Mouse (Mus musculus): Measurements from ENCODE around the gene 4933417A18Rik. TPM values are rescaled to one million over a fixed set of nuclear protein-coding genes. Genes with fewer than 3 reads are reported as not detected.
"Not testable (repeated sequence)": the region's sequence is repeated elsewhere in the genome, so short reads cannot be mapped to it uniquely, and the experiment has no call there.

The 4933417A18Rik gene
- polyA plus RNA-seq, 1 experiment: not detected

DNA sequence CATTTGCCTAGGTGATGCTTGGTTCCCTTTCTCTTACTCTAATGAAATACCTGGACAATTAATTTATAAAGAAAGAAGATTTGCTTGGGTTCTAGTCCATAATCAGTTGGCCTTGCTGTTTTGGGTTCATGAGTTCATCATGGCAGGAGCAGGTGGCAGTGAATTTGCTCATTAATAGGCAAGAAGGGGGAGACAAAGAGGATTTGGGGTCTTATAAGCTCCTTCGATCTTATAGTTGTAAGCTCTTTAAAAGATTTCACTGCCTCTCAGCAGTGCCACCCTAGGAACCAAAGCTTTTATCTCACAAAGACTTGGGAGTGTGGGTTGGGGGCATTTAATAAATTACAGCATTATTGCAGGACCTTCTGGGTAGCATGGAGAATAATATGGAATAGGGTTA is 31.3 kb upstream of the 4933417A18Rik start:
- H3ac ChIP-seq (ENCODE audit: control insufficient read depth, insufficient read length): no peak overlapping the region
- H3K4me2 ChIP-seq (ENCODE audit: low read depth): no peak overlapping the region
- no peaks in the 10 kb centered on the region for H3K27me3 ChIP-seq (ENCODE audit: control insufficient read depth, insufficient read depth, insufficient read length)
- peaks cover 92% of the 10 kb centered on the region for H3K36me3 ChIP-seq (ENCODE audit: control insufficient read depth, insufficient read depth)
- TF ChIP-seq POLR2AphosphoS2 (IDR thresholded peaks at IDR 0.05; ENCODE audit: insufficient read length, low read depth) (no peak), REST (IDR thresholded peaks at IDR 0.05; ENCODE audit: insufficient read depth, insufficient read length) (no peak), MAX (IDR thresholded peaks at IDR 0.05; ENCODE audit: low read depth) (no peak)
- no peaks in the 10 kb centered on the region for H3K79me2 ChIP-seq (ENCODE audit: control insufficient read depth, insufficient read depth)
- no peak overlapping the region for H3K4me3 ChIP-seq

- TF ChIP-seq MYOD1 (IDR thresholded peaks at IDR 0.05; ENCODE audit: control insufficient read depth in 1 of 3, insufficient read length in 2 of 3, low read depth in 2 of 3) (no peak), REST (IDR thresholded peaks at IDR 0.05; ENCODE audit: insufficient read depth, insufficient read length) (no peak), CEBPB (IDR thresholded peaks at IDR 0.05; ENCODE audit: insufficient read depth, poor library complexity, severe bottlenecking) (no peak), POLR2AphosphoS2 (IDR thresholded peaks at IDR 0.05; ENCODE audit: insufficient read length, low read depth) (no peak), TCF12 (IDR thresholded peaks at IDR 0.05; ENCODE audit: insufficient read depth, poor library complexity, severe bottlenecking) (no peak), MAX (IDR thresholded peaks at IDR 0.05; ENCODE audit: low read depth) (no peak)
- H3K79me2 ChIP-seq (ENCODE audit: control insufficient read depth, insufficient read depth): no peaks in the 10 kb centered on the region
- peaks cover 5% of the 10 kb centered on the region for H3K27me3 ChIP-seq (ENCODE audit: control insufficient read depth, insufficient read depth, insufficient read length)
- H3K4me3 ChIP-seq: no peak overlapping the region
- no peak overlapping the region for H3ac ChIP-seq (ENCODE audit: control insufficient read depth, insufficient read length)
- no peak overlapping the region for H3K4me2 ChIP-seq (ENCODE audit: low read depth)
- no peaks in the 10 kb centered on the region for H3K36me3 ChIP-seq (ENCODE audit: control insufficient read depth, insufficient read depth)
These were observed 9.6 kb upstream of the 4933417A18Rik start for GRCm38 (mm10) chr13:34914614-34915013.

DNA sequence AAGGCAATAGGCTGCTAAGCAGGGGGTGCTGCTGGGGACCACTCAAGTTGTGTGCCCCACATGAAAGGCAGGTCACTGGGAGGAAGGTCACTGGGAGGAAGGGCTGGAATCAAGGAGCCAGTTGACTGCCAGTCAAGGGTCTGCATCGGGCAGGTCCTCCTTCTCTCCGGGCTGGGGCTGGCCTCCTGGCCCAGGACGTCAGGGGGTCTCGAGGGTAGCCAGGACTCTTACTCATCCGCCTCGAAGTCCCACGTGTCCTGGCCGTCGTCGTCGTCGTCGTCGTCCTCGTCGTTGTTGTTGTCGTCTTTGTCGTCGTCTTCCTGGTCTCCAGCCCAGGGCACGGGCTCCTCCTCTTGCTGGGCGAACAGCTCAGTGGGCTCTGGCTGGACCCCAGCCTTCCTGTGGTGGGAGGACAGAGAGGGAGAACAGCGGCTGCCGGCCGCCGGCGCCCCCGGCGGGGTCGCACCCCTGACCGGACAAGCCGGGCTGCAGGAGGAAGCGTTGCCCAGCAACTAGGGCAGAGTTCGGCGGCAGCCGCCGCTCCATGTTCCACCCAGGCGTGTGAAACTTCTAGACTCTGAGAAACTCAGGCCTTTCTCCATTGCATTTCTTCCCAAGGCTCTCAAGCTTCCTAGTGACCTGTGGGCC is 7.6 kb upstream of the 4933417A18Rik start:
- no peak overlapping the region for H3ac ChIP-seq (ENCODE audit: control insufficient read depth, insufficient read length)
- no peaks in the 10 kb centered on the region for H3K36me3 ChIP-seq (ENCODE audit: control insufficient read depth, insufficient read depth)
- H3K4me3 ChIP-seq: no peak overlapping the region
- no peaks in the 10 kb centered on the region for H3K79me2 ChIP-seq (ENCODE audit: control insufficient read depth, insufficient read depth)
- peaks cover 5% of the 10 kb centered on the region for H3K27me3 ChIP-seq (ENCODE audit: control insufficient read depth, insufficient read depth, insufficient read length)
- H3K4me2 ChIP-seq (ENCODE audit: low read depth): no peak overlapping the region
- TF ChIP-seq USF1 (IDR thresholded peaks at IDR 0.05; ENCODE audit: low read depth): no peak
- TF ChIP-seq CEBPB (IDR thresholded peaks at IDR 0.05; ENCODE audit: insufficient read depth, poor library complexity, severe bottlenecking): no peak
- no peak for TF ChIP-seq TCF3 (IDR thresholded peaks at IDR 0.05; ENCODE audit: insufficient read length, low read depth)
- TF ChIP-seq MYOG (IDR thresholded peaks at IDR 0.05; ENCODE audit: control insufficient read depth in 1 of 3, insufficient read depth in 1 of 3, insufficient read length in 2 of 3, low read depth in 2 of 3): no peak
- no peak for TF ChIP-seq TCF12 (IDR thresholded peaks at IDR 0.05; ENCODE audit: insufficient read depth, poor library complexity, severe bottlenecking)
- no peak for TF ChIP-seq SRF (IDR thresholded peaks at IDR 0.05; ENCODE audit: control insufficient read depth, insufficient read length, low read depth)
- no peak for TF ChIP-seq POLR2AphosphoS2 (IDR thresholded peaks at IDR 0.05; ENCODE audit: insufficient read length, low read depth)
- TF ChIP-seq E2F4 (IDR thresholded peaks at IDR 0.05; ENCODE audit: insufficient read depth): no peak
- TF ChIP-seq REST (IDR thresholded peaks at IDR 0.05; ENCODE audit: insufficient read depth, insufficient read length): no peak
- TF ChIP-seq MYOD1 (IDR thresholded peaks at IDR 0.05; ENCODE audit: control insufficient read depth in 1 of 3, insufficient read length in 2 of 3, low read depth in 2 of 3): no peak

DNA sequence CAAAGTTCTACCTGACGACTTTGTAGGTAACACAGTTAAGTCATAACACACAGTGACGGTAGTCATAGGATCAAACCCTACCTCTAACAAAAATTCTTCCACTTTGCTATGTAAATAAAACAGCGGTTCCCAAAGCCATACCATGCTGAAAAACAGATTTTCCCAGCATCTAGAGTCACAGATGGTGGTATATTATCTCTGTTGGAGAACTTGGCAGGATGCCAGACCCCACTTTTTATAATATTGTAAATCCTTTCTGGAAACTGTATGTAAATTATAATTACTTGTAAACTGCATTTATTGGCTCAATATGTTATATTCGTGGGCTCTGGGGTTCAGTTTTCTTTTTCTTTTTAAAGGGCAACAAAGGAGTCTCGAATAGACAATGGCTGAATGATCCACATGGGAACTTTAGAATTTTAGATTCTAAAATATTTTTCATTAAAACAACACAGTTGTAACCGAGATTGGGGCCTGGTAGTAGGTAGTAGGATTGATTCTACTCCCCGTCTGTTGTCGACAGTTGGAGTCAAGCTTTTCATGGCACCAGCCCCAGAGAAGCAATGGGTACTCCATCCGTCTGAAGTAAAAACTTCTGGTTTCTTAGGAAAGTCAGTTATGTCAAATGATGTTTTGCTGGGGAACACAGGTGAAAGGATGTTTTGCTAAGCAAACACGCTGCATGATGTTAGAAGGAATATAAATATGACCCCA is 10.9 kb downstream of the 4933417A18Rik start:
- Histone ChIP-seq H3K27me3 (ENCODE audit: control insufficient read depth, insufficient read depth, insufficient read length) (peaks cover 13% of the 10 kb centered on the region), H3K4me2 (ENCODE audit: low read depth) (no peak overlapping the region), H3K4me3 (no peak overlapping the region), H3K36me3 (ENCODE audit: control insufficient read depth, insufficient read depth) (no peaks in the 10 kb centered on the region), H3K79me2 (ENCODE audit: control insufficient read depth, insufficient read depth) (no peaks in the 10 kb centered on the region), H3ac (ENCODE audit: control insufficient read depth, insufficient read length) (no peak overlapping the region)
- no peak for TF ChIP-seq MYOG (IDR thresholded peaks at IDR 0.05; ENCODE audit: control insufficient read depth in 1 of 3, insufficient read depth in 1 of 3, insufficient read length in 2 of 3, low read depth in 2 of 3)
- no peak for TF ChIP-seq E2F4 (IDR thresholded peaks at IDR 0.05; ENCODE audit: insufficient read depth)
- no peak for TF ChIP-seq POLR2AphosphoS2 (IDR thresholded peaks at IDR 0.05; ENCODE audit: insufficient read length, low read depth)
- TF ChIP-seq POLR2A (IDR thresholded peaks at IDR 0.05; ENCODE audit: insufficient read length, low read depth): no peak
- no peak for TF ChIP-seq MAX (IDR thresholded peaks at IDR 0.05; ENCODE audit: low read depth)
- no peak for TF ChIP-seq SRF (IDR thresholded peaks at IDR 0.05; ENCODE audit: control insufficient read depth, insufficient read length, low read depth)
- no peak for TF ChIP-seq TCF3 (IDR thresholded peaks at IDR 0.05; ENCODE audit: insufficient read length, low read depth)
- no peak for TF ChIP-seq USF1 (IDR thresholded peaks at IDR 0.05; ENCODE audit: low read depth)
- no peak for TF ChIP-seq TCF12 (IDR thresholded peaks at IDR 0.05; ENCODE audit: insufficient read depth, poor library complexity, severe bottlenecking)
- no peak for TF ChIP-seq REST (IDR thresholded peaks at IDR 0.05; ENCODE audit: insufficient read depth, insufficient read length)
- no peak for TF ChIP-seq CEBPB (IDR thresholded peaks at IDR 0.05; ENCODE audit: insufficient read depth, poor library complexity, severe bottlenecking)
- TF ChIP-seq MYOD1 (IDR thresholded peaks at IDR 0.05; ENCODE audit: control insufficient read depth in 1 of 3, insufficient read length in 2 of 3, low read depth in 2 of 3): no peak

GRCm38 (mm10) chr13:34942370-34942769 is 18.2 kb downstream of the 4933417A18Rik start:
- H3K4me2 ChIP-seq (ENCODE audit: low read depth): no peak overlapping the region
- H3K27me3 ChIP-seq (ENCODE audit: control insufficient read depth, insufficient read depth, insufficient read length): no peaks in the 10 kb centered on the region
- H3K36me3 ChIP-seq (ENCODE audit: control insufficient read depth, insufficient read depth): no peaks in the 10 kb centered on the region
- no peaks in the 10 kb centered on the region for H3K79me2 ChIP-seq (ENCODE audit: control insufficient read depth, insufficient read depth)
- H3K4me3 ChIP-seq: no peak overlapping the region
- H3ac ChIP-seq (ENCODE audit: control insufficient read depth, insufficient read length): no peak overlapping the region
- TF ChIP-seq POLR2A (IDR thresholded peaks at IDR 0.05; ENCODE audit: insufficient read length, low read depth) (no peak), CEBPB (IDR thresholded peaks at IDR 0.05; ENCODE audit: insufficient read depth, poor library complexity, severe bottlenecking) (no peak), TCF3 (IDR thresholded peaks at IDR 0.05; ENCODE audit: insufficient read length, low read depth) (no peak), REST (IDR thresholded peaks at IDR 0.05; ENCODE audit: insufficient read depth, insufficient read length) (no peak), MYOD1 (IDR thresholded peaks at IDR 0.05; ENCODE audit: control insufficient read depth in 1 of 3, insufficient read length in 2 of 3, low read depth in 2 of 3) (no peak), TCF12 (IDR thresholded peaks at IDR 0.05; ENCODE audit: insufficient read depth, poor library complexity, severe bottlenecking) (no peak), USF1 (IDR thresholded peaks at IDR 0.05; ENCODE audit: low read depth) (no peak), MAX (IDR thresholded peaks at IDR 0.05; ENCODE audit: low read depth) (no peak), E2F4 (IDR thresholded peaks at IDR 0.05; ENCODE audit: insufficient read depth) (no peak), MYOG (IDR thresholded peaks at IDR 0.05; ENCODE audit: control insufficient read depth in 1 of 3, insufficient read depth in 1 of 3, insufficient read length in 2 of 3, low read depth in 2 of 3) (no peak), SRF (IDR thresholded peaks at IDR 0.05; ENCODE audit: control insufficient read depth, insufficient read length, low read depth) (no peak), POLR2AphosphoS2 (IDR thresholded peaks at IDR 0.05; ENCODE audit: insufficient read length, low read depth) (no peak)

- not testable (repeated sequence) for H3K79me2 ChIP-seq (ENCODE audit: control insufficient read depth, insufficient read depth); H3K4me2 ChIP-seq (ENCODE audit: low read depth); H3ac ChIP-seq (ENCODE audit: control insufficient read depth, insufficient read length); H3K27me3 ChIP-seq (ENCODE audit: control insufficient read depth, insufficient read depth, insufficient read length); H3K36me3 ChIP-seq (ENCODE audit: control insufficient read depth, insufficient read depth); H3K4me3 ChIP-seq
These were observed 27.2 kb downstream of the 4933417A18Rik start for GRCm38 (mm10) chr13:34951437-34951836.
